Mouse (Mus musculus) gastrocnemius, adult 18-20 months (tissue): ENCODE measurements around the gene Zkscan14. TPM values are rescaled to one million over a fixed set of nuclear protein-coding genes. Genes with fewer than 3 reads are reported as not detected.

Experiments used
- total RNA-seq, 2 experiments: library from RNA; stranded (reverse); gene quantifications; 2 replicates each; pipeline ENCODE4 v1.2.3; 2021

Gene Zkscan14
- total RNA-seq, 2 experiments from 2014 or later: 8.7 to 11.8 TPM

Other genes starting within 250 kb of the Zkscan14 start
- 10 to 100 TPM in 1 of 2 experiments, 1 to 10 TPM in 1; 9.7 to 13.3 TPM for gene Smurf1, start 236.0 kb downstream of the Zkscan14 start, total RNA-seq
- not detected for gene Gm4871, start 169.1 kb downstream of the Zkscan14 start, total RNA-seq
- gene 1700018F24Rik, start 158.9 kb downstream of the Zkscan14 start, total RNA-seq: not detected
- 10 to 100 TPM; 23.6 to 30.9 TPM for gene Arpc1a, start 118.0 kb downstream of the Zkscan14 start, total RNA-seq
- gene Kpna7, start 117.8 kb downstream of the Zkscan14 start, total RNA-seq: not detected
- gene Arpc1b, start 87.7 kb downstream of the Zkscan14 start, total RNA-seq: 10 to 100 TPM; 17.2 to 25.7 TPM
- gene Pdap1, start 61.6 kb downstream of the Zkscan14 start, total RNA-seq: 10 to 100 TPM; 56.0 to 56.6 TPM
- 10 to 100 TPM; 48.5 to 54.9 TPM for gene Bud31, start 61.5 kb downstream of the Zkscan14 start, total RNA-seq
- gene Ptcd1, start 34.8 kb downstream of the Zkscan14 start, total RNA-seq: 10 to 100 TPM; 10.6 to 10.8 TPM
- gene Cpsf4, start 34.7 kb downstream of the Zkscan14 start, total RNA-seq: 1 to 10 TPM; 9.2 to 9.5 TPM
- 100 to 1,000 TPM; 688 to 719 TPM for gene Atp5j2, start 9.8 kb downstream of the Zkscan14 start, total RNA-seq
- 1 to 10 TPM; 8.5 to 9.6 TPM for gene Zkscan5, start 2.7 kb upstream of the Zkscan14 start, total RNA-seq
- 10 to 100 TPM; 12.4 to 14.9 TPM for gene Zfp655, start 29.8 kb upstream of the Zkscan14 start, total RNA-seq
- 1 to 10 TPM; 7.9 to 8.0 TPM for gene Zscan25, start 78.6 kb upstream of the Zkscan14 start, total RNA-seq
- gene Cyp3a57, start 143.4 kb upstream of the Zkscan14 start, total RNA-seq: not detected